Mouse (Mus musculus) forebrain, embryonic 10.5 days (tissue): ENCODE results near the gene Nsd2. TPM values are rescaled to one million over a fixed set of nuclear protein-coding genes. Genes with fewer than 3 reads are reported as not detected.

Experiments used
- DNase-seq: peaks from one replicate; pipeline ENCODE4 v3.0.0-alpha.2; 2017; ENCODE audit warnings: low spot score; ENCODE audit errors: extremely low spot score
- H3K27ac ChIP-seq: fragments of 300-500 bp; sonication (generic); 2 replicates; pipeline ENCODE4 v1.5.1; 2016; ENCODE audit warnings: mild to moderate bottlenecking
- H3K27me3 ChIP-seq: fragments of 300-500 bp; sonication (generic); 2 replicates; pipeline ENCODE4 v1.6.1; 2016; ENCODE audit warnings: mild to moderate bottlenecking; ENCODE audit not compliant: poor library complexity, severe bottlenecking
- H3K36me3 ChIP-seq: fragments of 300-500 bp; sonication (generic); replicated peaks from 2 replicates; pipeline ENCODE4 v1.6.1; 2016; ENCODE audit warnings: mild to moderate bottlenecking, moderate library complexity
- H3K4me1 ChIP-seq: fragments of 300-500 bp; sonication (generic); 2 replicates; pipeline ENCODE4 v1.6.1; 2016
- H3K4me3 ChIP-seq: fragments of 300-500 bp; sonication (generic); 2 replicates; pipeline ENCODE4 v1.5.1; 2016; ENCODE audit warnings: mild to moderate bottlenecking, moderate library complexity
- H3K9me3 ChIP-seq: fragments of 300-500 bp; sonication (generic); 2 replicates; pipeline ENCODE4 v1.6.1; 2016; ENCODE audit warnings: mild to moderate bottlenecking, moderate library complexity
- WGBS: fragments of 180-500 bp; shearing (Covaris S2); methylation state at CpG from one replicate; pipeline ENCODE4 v1.1.7; 2016; 5-methylcytosine and 5-hydroxymethylcytosine counted together
- polyA plus RNA-seq: library from polyadenylated mRNA; unstranded; fragments of >200 nt; fragmentation: Nextera tagmentation; extraction: Ambion mirVana; gene quantifications from 2 replicates; pipeline ENCODE4 v1.2.1, GENCODE M21; 2016

Nsd2 gene
- polyA plus RNA-seq, result 105 and 108 TPM in 2 replicates

GRCm38 (mm10) chr5:33819876-33820732, at the start of gene Nsd2:
Gene Nsd2 (plus strand): TSS chr5:33820725.
- Histone ChIP-seq H3K4me3 (peak within 1 kb of the TSS; percentile 99), H3K27me3 (no peaks in the 10 kb centered on the region), H3K9me3 (no peaks in the 10 kb centered on the region), H3K4me1 (peaks cover 64% of the 10 kb centered on the region), H3K36me3 (peaks cover 26% of the 10 kb centered on the region), H3K27ac (peak within 1 kb of the TSS; percentile 100)
- 4% methylated on average over 135 of the region's 136 CpGs for WGBS
- DNase-seq, result peak; percentile 79

GRCm38 (mm10) chr5:33777195-33777594, 43.3 kb upstream of the Nsd2 start:
- no peaks in the 10 kb centered on the region for H3K27me3 ChIP-seq
- no peaks in the 10 kb centered on the region for H3K9me3 ChIP-seq
- no peak overlapping the region for H3K4me3 ChIP-seq
- no peak for DNase-seq
- H3K4me1 ChIP-seq, result peaks cover 19% of the 10 kb centered on the region
- H3K27ac ChIP-seq, result no peak overlapping the region
- peaks cover 52% of the 10 kb centered on the region for H3K36me3 ChIP-seq

GRCm38 (mm10) chr5:33781964-33782344, 38.6 kb upstream of the Nsd2 start:
- Histone ChIP-seq H3K27me3 (no peaks in the 10 kb centered on the region), H3K27ac (peak overlapping the region; percentile 96), H3K36me3 (peaks cover 16% of the 10 kb centered on the region), H3K4me3 (peak overlapping the region; percentile 94), H3K4me1 (peaks cover 31% of the 10 kb centered on the region), H3K9me3 (no peaks in the 10 kb centered on the region)
- 3% methylated on average over 11 of the region's 11 CpGs for WGBS
- no peak for DNase-seq

GRCm38 (mm10) chr5:33782345-33782998, 38.1 kb upstream of the Nsd2 start, which contains the start of gene Letm1:
Gene Letm1 (minus strand): TSS chr5:33782817.
- H3K36me3 ChIP-seq, result peaks cover 10% of the 10 kb centered on the region
- peak within 1 kb of the TSS; percentile 94 for H3K4me3 ChIP-seq
- DNase-seq, result peak; percentile 95
- peaks cover 31% of the 10 kb centered on the region for H3K4me1 ChIP-seq
- peak within 1 kb of the TSS; percentile 96 for H3K27ac ChIP-seq
- no peaks in the 10 kb centered on the region for H3K9me3 ChIP-seq
- no peaks in the 10 kb centered on the region for H3K27me3 ChIP-seq
- WGBS, result under 1% methylated on average over 65 of the region's 65 CpGs

GRCm38 (mm10) chr5:33782999-33783390, 37.5 kb upstream of the Nsd2 start:
- Histone ChIP-seq H3K27ac (peak overlapping the region; percentile 96), H3K27me3 (no peaks in the 10 kb centered on the region)
- WGBS, result 7% methylated on average over 6 of the region's 6 CpGs

DNA sequence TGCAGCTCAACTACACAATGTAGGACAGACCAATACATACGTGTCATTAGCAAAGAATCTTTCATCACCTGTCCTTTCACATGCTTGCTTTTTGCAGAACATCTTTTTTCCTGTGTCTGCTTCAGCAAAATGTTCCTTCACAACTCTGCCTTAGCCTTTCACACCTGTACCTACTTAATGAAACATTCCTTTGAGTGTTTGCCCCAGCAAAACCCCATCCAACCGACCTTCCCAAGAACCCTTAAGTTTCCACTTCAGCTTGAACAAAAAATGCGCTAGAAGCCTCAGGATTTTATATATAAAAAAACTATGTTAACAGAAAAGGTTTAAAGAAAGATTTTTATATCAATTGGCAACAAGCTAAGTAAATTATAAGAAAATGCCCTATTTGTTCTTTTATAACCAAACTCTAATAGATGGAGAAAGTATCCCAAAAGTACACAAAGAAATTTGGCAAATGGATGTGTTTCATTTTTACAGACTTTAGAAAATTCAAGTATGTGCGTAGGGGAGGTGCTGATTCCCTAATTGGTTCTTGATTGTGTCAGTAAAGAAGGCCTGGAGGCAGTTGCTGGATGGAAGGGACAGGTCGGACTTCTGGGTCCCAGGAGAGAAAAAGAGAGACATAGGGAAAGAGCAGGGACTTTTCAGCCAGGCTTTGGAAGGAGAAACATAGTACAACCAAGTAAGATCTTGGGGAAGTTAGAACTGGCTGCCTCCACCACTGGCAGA, 28.4 kb upstream of the Nsd2 start:
- Histone ChIP-seq H3K4me3 (no peak overlapping the region), H3K27ac (no peak overlapping the region), H3K9me3 (0 out of 2 replicates have a peak, but pooled peaks cover 2% of the 10 kb centered on the region), H3K36me3 (no peaks in the 10 kb centered on the region), H3K27me3 (no peaks in the 10 kb centered on the region), H3K4me1 (no peaks in the 10 kb centered on the region)
- no peak for DNase-seq
- 84% methylated on average over 5 of the region's 5 CpGs for WGBS

More at GRCm38 (mm10) chr5:33782999-33783390, 37.5 kb upstream of the Nsd2 start:
- no peaks in the 10 kb centered on the region for H3K9me3 ChIP-seq
- peaks cover 31% of the 10 kb centered on the region for H3K4me1 ChIP-seq
- peaks cover 5% of the 10 kb centered on the region for H3K36me3 ChIP-seq
- H3K4me3 ChIP-seq, result peak overlapping the region; percentile 94
- DNase-seq, result no peak

- Histone ChIP-seq H3K9me3 (peaks cover 20% of the 10 kb centered on the region), H3K4me3 (no peak overlapping the region), H3K27ac (no peak overlapping the region), H3K36me3 (no peaks in the 10 kb centered on the region), H3K4me1 (no peaks in the 10 kb centered on the region), H3K27me3 (no peaks in the 10 kb centered on the region)
- WGBS, result 90% methylated on average over 2 of the region's 2 CpGs
- no peak for DNase-seq
Measured at GRCm38 (mm10) chr5:33803337-33803736, 17.2 kb upstream of the Nsd2 start.

- Histone ChIP-seq H3K4me1 (no peaks in the 10 kb centered on the region), H3K27me3 (no peaks in the 10 kb centered on the region), H3K36me3 (no peaks in the 10 kb centered on the region), H3K4me3 (no peak overlapping the region), H3K27ac (no peak overlapping the region), H3K9me3 (no peaks in the 10 kb centered on the region)
- no peak for DNase-seq
- WGBS, result 87% methylated on average over 4 of the region's 4 CpGs
Measured at GRCm38 (mm10) chr5:33811519-33811918, 9.0 kb upstream of the Nsd2 start.

- Histone ChIP-seq H3K27ac (no peak overlapping the region), H3K4me3 (no peak overlapping the region), H3K9me3 (no peaks in the 10 kb centered on the region), H3K4me1 (peaks cover 29% of the 10 kb centered on the region), H3K27me3 (no peaks in the 10 kb centered on the region), H3K36me3 (no peaks in the 10 kb centered on the region)
- 87% methylated on average over 6 of the region's 6 CpGs for WGBS
- DNase-seq, result no peak
Measured at GRCm38 (mm10) chr5:33816008-33816725, 4.4 kb upstream of the Nsd2 start.

DNA sequence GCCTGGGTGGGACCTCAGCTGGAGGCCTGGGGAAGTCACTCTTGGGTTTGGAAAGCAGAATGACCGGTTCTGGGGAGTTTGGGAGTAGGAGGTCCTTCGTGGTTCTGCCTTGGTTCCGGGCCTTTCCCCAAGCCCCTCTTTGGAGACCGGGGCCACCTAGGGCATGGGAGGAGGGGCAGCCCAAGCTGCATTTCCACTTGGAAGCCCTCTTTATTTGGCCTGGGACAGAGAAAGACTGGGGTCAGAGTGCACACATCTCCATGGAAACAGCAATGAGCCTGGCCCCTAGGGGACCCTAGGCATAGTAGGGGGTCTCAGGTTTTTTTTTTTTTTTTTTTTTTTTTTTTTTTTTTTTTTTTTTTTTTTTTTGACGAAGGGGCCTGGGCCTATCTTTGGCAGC, 2.4 kb upstream of the Nsd2 start:
- WGBS, result 7% methylated on average over 5 of the region's 5 CpGs
- peak overlapping the region; percentile 99 for H3K4me3 ChIP-seq
- H3K36me3 ChIP-seq, result peaks cover 6% of the 10 kb centered on the region
- H3K27me3 ChIP-seq, result no peaks in the 10 kb centered on the region
- H3K27ac ChIP-seq, result peak overlapping the region; percentile 100
- DNase-seq, result peak; percentile 51
- H3K9me3 ChIP-seq, result no peaks in the 10 kb centered on the region
- H3K4me1 ChIP-seq, result peaks cover 44% of the 10 kb centered on the region

DNA sequence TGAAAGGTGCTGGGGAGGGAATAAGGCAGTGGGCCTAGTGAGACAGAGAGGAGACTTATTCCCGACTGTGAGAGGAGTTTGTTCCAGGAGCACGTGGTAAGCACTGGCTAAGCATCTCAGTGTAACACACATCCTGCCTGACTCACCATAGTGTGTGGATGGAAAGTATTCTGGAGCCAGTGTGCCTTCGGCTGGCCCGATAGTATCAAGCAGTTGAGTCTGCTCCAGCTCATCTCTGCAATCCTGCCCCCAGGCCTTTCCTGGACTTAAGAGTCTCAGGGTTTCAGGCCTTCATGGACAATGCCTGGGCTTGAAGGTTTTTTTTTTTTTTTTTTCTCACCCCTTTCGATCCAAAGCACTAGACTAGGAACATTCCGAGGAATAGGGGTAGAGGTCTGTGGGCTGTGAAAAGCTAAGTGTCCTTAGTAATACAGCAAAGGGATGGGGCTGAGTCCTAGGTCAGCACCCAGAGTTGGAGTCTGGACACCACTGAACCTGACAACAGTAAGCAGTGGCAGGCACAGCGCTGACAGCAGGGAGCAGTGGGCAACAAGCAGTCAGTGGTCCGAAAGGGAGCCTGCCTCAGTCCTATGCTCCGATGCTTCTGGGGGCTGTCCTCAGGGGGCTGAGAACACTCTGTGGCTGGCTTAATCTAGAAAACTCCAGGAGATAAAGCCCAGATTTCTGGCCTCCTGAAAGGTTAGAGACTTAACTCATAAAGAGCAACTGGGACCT, 1.2 kb upstream of the Nsd2 start:
- H3K27ac ChIP-seq, result peak overlapping the region; percentile 100
- DNase-seq, result peak; percentile 30
- no peaks in the 10 kb centered on the region for H3K27me3 ChIP-seq
- H3K4me3 ChIP-seq, result peak overlapping the region; percentile 99
- WGBS, result 11% methylated on average over 9 of the region's 9 CpGs
- H3K36me3 ChIP-seq, result peaks cover 18% of the 10 kb centered on the region
- peaks cover 56% of the 10 kb centered on the region for H3K4me1 ChIP-seq
- H3K9me3 ChIP-seq, result no peaks in the 10 kb centered on the region
